7 mouse cellular contexts compared by ENCODE assay signal in genomic region chr5:113151554-113152103, GRCm38 (mm10).
DNase-seq lines count a peak whose midpoint lies in the region; ATAC-seq lines count a peak whose summit lies in the region.

No protein-coding gene starts in this region.

- H3K4me3 ChIP-seq in forebrain, embryonic 14.5 days (ENCODE audit: low read depth, low read length), result no peak overlapping the region
- no peak overlapping the region for H3K4me3 ChIP-seq in hindbrain, embryonic 13.5 days
- no peak overlapping the region for H3K4me3 ChIP-seq in liver, embryonic 15.5 days (replicated peaks)

- no peak overlapping the region for H3K9ac ChIP-seq in forebrain, embryonic 14.5 days (ENCODE audit: low read length)
- H3K9ac ChIP-seq in hindbrain, embryonic 13.5 days, result no peak overlapping the region
- H3K9ac ChIP-seq in liver, embryonic 15.5 days, result no peak overlapping the region

- peak; percentile 55 for DNase-seq in right cerebral cortex, postnatal 14 days
- no peak for DNase-seq in right cerebral cortex, postnatal 10 days (ENCODE audit: low spot score in 2 of 2)
- peak; percentile 63 for DNase-seq in forebrain, embryonic 14.5 days (ENCODE audit: low spot score)
- DNase-seq in spleen, adult 12 weeks (ENCODE audit: low spot score), result no peak
- DNase-seq in T-cell, adult 2 months (ENCODE audit: low spot score), result no peak

- ATAC-seq in forebrain, embryonic 14.5 days, result peak; percentile 53
- no peak for ATAC-seq in hindbrain, embryonic 13.5 days (ENCODE audit: low FRiP score)
- ATAC-seq in liver, embryonic 15.5 days (ENCODE audit: insufficient read depth), result peak; percentile 25; the same call in 1 of the 2 replicates

- WGBS in forebrain, embryonic 14.5 days, result 15% methylated on average over 11 of the region's 11 CpGs
- WGBS in hindbrain, embryonic 13.5 days, result 52% methylated on average over 11 of the region's 11 CpGs
- WGBS in liver, embryonic 15.5 days (ENCODE audit: insufficient replicate concordance), result 43% methylated on average over 11 of the region's 11 CpGs

- H3K36me3 ChIP-seq in forebrain, embryonic 14.5 days (ENCODE audit: control insufficient read depth, insufficient read depth, low read length), result no peaks in the 10 kb centered on the region
- H3K36me3 ChIP-seq in hindbrain, embryonic 13.5 days, result no peaks in the 10 kb centered on the region
- H3K36me3 ChIP-seq in liver, embryonic 15.5 days (replicated peaks), result no peaks in the 10 kb centered on the region

- H3K9me3 ChIP-seq in forebrain, embryonic 14.5 days (replicated peaks; ENCODE audit: control insufficient read depth, low read length), result no peaks in the 10 kb centered on the region
- no peaks in the 10 kb centered on the region for H3K9me3 ChIP-seq in hindbrain, embryonic 13.5 days
- no peaks in the 10 kb centered on the region for H3K9me3 ChIP-seq in liver, embryonic 15.5 days (replicated peaks)

- H3K27ac ChIP-seq in forebrain, embryonic 14.5 days (ENCODE audit: low read depth, low read length), result peak overlapping the region; percentile 70
- peak overlapping the region; percentile 81 for H3K27ac ChIP-seq in hindbrain, embryonic 13.5 days
- H3K27ac ChIP-seq in liver, embryonic 15.5 days (replicated peaks), result peak overlapping the region; percentile 59

- H3K27me3 ChIP-seq in forebrain, embryonic 14.5 days (replicated peaks; ENCODE audit: control insufficient read depth, insufficient read depth, low read length), result no peaks in the 10 kb centered on the region
- H3K27me3 ChIP-seq in hindbrain, embryonic 13.5 days, result no peaks in the 10 kb centered on the region
- H3K27me3 ChIP-seq in liver, embryonic 15.5 days, result no peaks in the 10 kb centered on the region

- peaks cover 8% of the 10 kb centered on the region for H3K4me1 ChIP-seq in forebrain, embryonic 14.5 days (ENCODE audit: control insufficient read depth, insufficient read depth, low read length)
- H3K4me1 ChIP-seq in hindbrain, embryonic 13.5 days (replicated peaks), result peaks cover 52% of the 10 kb centered on the region
- H3K4me1 ChIP-seq in liver, embryonic 15.5 days (replicated peaks), result peaks cover 50% of the 10 kb centered on the region

- no peak overlapping the region for H3K4me2 ChIP-seq in forebrain, embryonic 14.5 days (ENCODE audit: low read length)
- H3K4me2 ChIP-seq in hindbrain, embryonic 13.5 days, result no peak overlapping the region
- no peak overlapping the region for H3K4me2 ChIP-seq in liver, embryonic 15.5 days

Comparison
In these comparisons a context has a peak if more than half of its experiments do, and no peak if none do; other contexts are left out.
1. DNase-seq: peak in right cerebral cortex, postnatal 14 days (single experiment) and forebrain, embryonic 14.5 days (single experiment); none in right cerebral cortex, postnatal 10 days (0 of 2), spleen, adult 12 weeks (single experiment) and T-cell, adult 2 months (single experiment).
2. Peak in every context shown above with its lines, with median percentiles within 50 percentile points of each other: H3K27ac ChIP-seq.